Mouse (Mus musculus): ENCODE data around the gene Hoxc13. TPM values are rescaled to one million over a fixed set of nuclear protein-coding genes. Genes with fewer than 3 reads are reported as not detected.

Gene Hoxc13
- polyA plus RNA-seq, 1 experiment from 2014 or later = 0.23 TPM

GRCm38 (mm10) chr15:102967511-102968397, 46.9 kb downstream of the Hoxc13 start:
- ATAC-seq (ENCODE audit: low FRiP score, low read depth) = no peak
- Histone ChIP-seq H3K9ac (replicated peaks) (no peak overlapping the region), H3K27ac (replicated peaks) (no peak overlapping the region), H3K4me3 (no peak overlapping the region), H3K36me3 (no peaks in the 10 kb centered on the region), H3K9me3 (no peaks in the 10 kb centered on the region), H3K4me1 (0 out of 2 replicates have a peak, but pooled peaks cover 6% of the 10 kb centered on the region), H3K4me2 (replicated peaks) (no peak overlapping the region), H3K27me3 (peaks cover 97% of the 10 kb centered on the region)
- WGBS = 2% methylated on average over 34 of the region's 34 CpGs

DNA sequence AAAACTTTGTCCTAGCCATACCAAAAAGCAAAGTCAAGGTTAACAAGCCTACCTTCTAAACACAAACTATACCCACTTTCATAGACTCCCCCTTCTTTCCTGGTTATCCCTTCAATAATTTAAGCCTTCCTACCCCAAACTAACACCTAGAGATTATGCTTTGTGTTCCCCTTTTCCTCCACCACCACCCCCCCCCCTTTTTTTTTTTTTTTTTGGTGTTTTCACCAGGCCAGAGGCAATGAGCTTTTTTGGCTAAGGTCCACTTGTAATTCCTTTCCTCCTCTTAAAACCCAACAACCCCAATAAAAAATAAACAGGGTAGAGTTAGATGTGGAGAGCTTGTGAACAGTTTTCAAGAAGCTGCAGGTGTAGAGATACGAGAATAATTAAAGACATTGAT, 48.4 kb downstream of the Hoxc13 start:
- 0 out of 2 replicates have a peak, but pooled peaks cover 6% of the 10 kb centered on the region for H3K4me1 ChIP-seq
- WGBS = 26% methylated on average over 1 of the region's 1 CpGs
- H3K27me3 ChIP-seq = peaks cover 98% of the 10 kb centered on the region
- no peaks in the 10 kb centered on the region for H3K36me3 ChIP-seq
- H3K9ac ChIP-seq (replicated peaks) = no peak overlapping the region
- ATAC-seq (ENCODE audit: low FRiP score, low read depth) = no peak
- no peak overlapping the region for H3K4me2 ChIP-seq (replicated peaks)
- H3K9me3 ChIP-seq = no peaks in the 10 kb centered on the region
- no peak overlapping the region for H3K27ac ChIP-seq (replicated peaks)
- no peak overlapping the region for H3K4me3 ChIP-seq

- H3K27me3 ChIP-seq = peaks cover 98% of the 10 kb centered on the region
- H3K9me3 ChIP-seq = no peaks in the 10 kb centered on the region
- H3K9ac ChIP-seq (replicated peaks) = no peak overlapping the region
- H3K4me1 ChIP-seq = 0 out of 2 replicates have a peak, but pooled peaks cover 6% of the 10 kb centered on the region
- no peak for ATAC-seq (ENCODE audit: low FRiP score, low read depth)
- no peak overlapping the region for H3K27ac ChIP-seq (replicated peaks)
- H3K4me2 ChIP-seq (replicated peaks) = no peak overlapping the region
- WGBS = 2% methylated on average over 12 of the region's 12 CpGs
- no peak overlapping the region for H3K4me3 ChIP-seq
- H3K36me3 ChIP-seq = no peaks in the 10 kb centered on the region
Measured at GRCm38 (mm10) chr15:102970740-102971139, 49.8 kb downstream of the Hoxc13 start.

DNA sequence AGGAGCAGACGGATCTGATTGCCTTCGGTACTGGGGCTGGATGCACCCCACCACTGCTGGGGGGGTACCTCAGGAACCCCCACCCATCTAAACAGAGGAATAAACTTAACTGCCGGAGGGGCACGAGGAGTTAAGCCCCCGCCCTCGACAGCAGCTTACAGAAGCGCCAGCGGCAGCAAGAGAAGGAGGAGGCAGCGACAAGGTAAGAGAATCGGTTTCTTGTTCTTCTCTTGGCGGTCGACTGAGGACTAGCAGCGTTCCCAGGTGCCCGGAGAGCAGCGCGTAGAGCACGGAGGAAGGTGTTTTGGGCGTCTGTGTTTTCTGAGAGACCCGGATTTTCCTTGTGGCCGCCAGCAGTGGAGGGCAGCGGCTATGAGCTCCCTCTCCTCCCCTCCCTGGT, 51.4 kb downstream of the Hoxc13 start:
- H3K4me3 ChIP-seq = no peak overlapping the region
- under 1% methylated on average over 21 of the region's 21 CpGs for WGBS
- H3K9ac ChIP-seq (replicated peaks) = no peak overlapping the region

GRCm38 (mm10) chr15:102972753-102973152, 51.9 kb downstream of the Hoxc13 start:
- H3K27me3 ChIP-seq = peaks cover 98% of the 10 kb centered on the region
- H3K4me3 ChIP-seq = no peak overlapping the region
- no peak overlapping the region for H3K27ac ChIP-seq (replicated peaks)
- H3K9me3 ChIP-seq = no peaks in the 10 kb centered on the region
- H3K9ac ChIP-seq (replicated peaks) = no peak overlapping the region
- H3K4me1 ChIP-seq = no peaks in the 10 kb centered on the region
- H3K4me2 ChIP-seq (replicated peaks) = no peak overlapping the region
- WGBS = 2% methylated on average over 6 of the region's 6 CpGs
- no peak for ATAC-seq (ENCODE audit: low FRiP score, low read depth)
- no peaks in the 10 kb centered on the region for H3K36me3 ChIP-seq

More for the DNA sequence above, 51.4 kb downstream of the Hoxc13 start:
- no peaks in the 10 kb centered on the region for H3K4me1 ChIP-seq
- peaks cover 98% of the 10 kb centered on the region for H3K27me3 ChIP-seq
- no peak overlapping the region for H3K27ac ChIP-seq (replicated peaks)
- no peak overlapping the region for H3K4me2 ChIP-seq (replicated peaks)
- no peaks in the 10 kb centered on the region for H3K36me3 ChIP-seq
- no peaks in the 10 kb centered on the region for H3K9me3 ChIP-seq
- no peak for ATAC-seq (ENCODE audit: low FRiP score, low read depth)

DNA sequence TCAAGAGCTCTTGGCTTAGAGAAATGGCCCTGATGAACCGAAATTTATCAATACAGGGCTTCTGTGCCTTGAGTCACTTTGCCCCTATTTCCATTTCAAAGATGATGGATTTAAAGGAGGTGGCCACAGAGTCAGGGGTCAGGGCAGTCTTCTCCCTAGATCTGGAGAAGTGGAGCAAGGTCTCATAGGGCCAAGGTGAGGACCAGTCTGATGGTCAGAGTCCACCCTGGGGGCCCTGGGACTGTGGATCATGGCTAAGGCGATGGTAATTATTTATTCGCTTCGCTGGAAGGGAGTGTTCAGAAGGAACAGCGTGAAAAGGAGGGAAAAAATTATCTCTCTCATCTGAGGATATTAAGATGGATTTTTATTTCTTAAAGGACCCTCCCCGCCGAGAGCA, 54.1 kb downstream of the Hoxc13 start:
- Histone ChIP-seq H3K9me3 (no peaks in the 10 kb centered on the region), H3K9ac (replicated peaks) (no peak overlapping the region), H3K4me2 (replicated peaks) (no peak overlapping the region), H3K4me1 (no peaks in the 10 kb centered on the region), H3K4me3 (no peak overlapping the region), H3K36me3 (no peaks in the 10 kb centered on the region), H3K27me3 (peaks cover 99% of the 10 kb centered on the region), H3K27ac (replicated peaks) (no peak overlapping the region)
- 5% methylated on average over 7 of the region's 7 CpGs for WGBS
- no peak for ATAC-seq (ENCODE audit: low FRiP score, low read depth)

DNA sequence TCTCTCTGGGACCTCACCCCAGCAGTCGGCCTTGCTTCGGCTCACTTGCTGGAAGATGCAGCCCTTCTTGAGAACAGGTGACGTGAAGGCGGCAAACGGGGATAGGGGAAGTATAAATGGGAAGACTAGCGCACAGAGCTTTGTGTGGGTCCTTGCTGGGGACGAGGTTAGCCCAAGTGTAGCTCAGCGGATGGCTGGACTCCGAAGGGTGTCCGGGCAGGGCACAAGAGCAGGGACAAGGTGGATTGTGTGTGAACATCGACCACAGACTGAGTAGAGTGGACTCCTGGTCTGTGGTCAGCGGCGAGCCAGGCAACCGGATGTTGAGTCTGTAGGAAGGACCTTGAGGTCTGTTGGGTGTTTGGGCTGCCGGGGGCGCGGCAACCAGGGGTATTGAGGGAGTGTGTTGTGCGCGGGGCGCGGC, 54.8 kb downstream of the Hoxc13 start:
- no peaks in the 10 kb centered on the region for H3K4me1 ChIP-seq
- 2% methylated on average over 21 of the region's 21 CpGs for WGBS
- peaks cover 99% of the 10 kb centered on the region for H3K27me3 ChIP-seq
- no peaks in the 10 kb centered on the region for H3K36me3 ChIP-seq
- no peak overlapping the region for H3K9ac ChIP-seq (replicated peaks)
- H3K4me2 ChIP-seq (replicated peaks) = no peak overlapping the region
- H3K4me3 ChIP-seq = no peak overlapping the region
- ATAC-seq (ENCODE audit: low FRiP score, low read depth) = no peak
- no peak overlapping the region for H3K27ac ChIP-seq (replicated peaks)
- no peaks in the 10 kb centered on the region for H3K9me3 ChIP-seq

DNA sequence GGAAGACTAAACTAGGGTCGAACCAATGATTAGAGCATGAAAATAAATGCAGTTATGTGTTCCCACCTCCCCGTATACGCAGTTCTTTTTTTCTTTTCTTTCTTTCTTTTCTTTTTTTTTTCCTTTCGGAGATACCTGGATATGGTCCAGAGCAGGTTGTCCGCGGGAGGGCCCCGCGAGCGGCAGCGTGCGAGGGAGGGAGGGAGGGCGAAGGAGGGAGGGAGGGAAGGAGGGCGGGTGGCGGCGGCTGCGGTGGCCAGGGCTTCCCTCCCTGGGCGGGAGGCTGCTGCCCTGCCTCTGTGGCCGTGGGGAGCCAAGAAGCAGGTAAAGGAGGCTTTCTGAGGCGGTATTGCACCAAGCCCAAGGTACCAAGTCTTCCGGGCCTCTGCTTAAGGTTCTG, 55.3 kb downstream of the Hoxc13 start, which contains the start of gene Hoxc9:
Gene Hoxc9 (plus strand): TSS at position 269 of the 400 bp plus-strand sequence.
- H3K36me3 ChIP-seq = no peaks in the 10 kb centered on the region
- 2% methylated on average over 14 of the region's 20 CpGs for WGBS

DNA sequence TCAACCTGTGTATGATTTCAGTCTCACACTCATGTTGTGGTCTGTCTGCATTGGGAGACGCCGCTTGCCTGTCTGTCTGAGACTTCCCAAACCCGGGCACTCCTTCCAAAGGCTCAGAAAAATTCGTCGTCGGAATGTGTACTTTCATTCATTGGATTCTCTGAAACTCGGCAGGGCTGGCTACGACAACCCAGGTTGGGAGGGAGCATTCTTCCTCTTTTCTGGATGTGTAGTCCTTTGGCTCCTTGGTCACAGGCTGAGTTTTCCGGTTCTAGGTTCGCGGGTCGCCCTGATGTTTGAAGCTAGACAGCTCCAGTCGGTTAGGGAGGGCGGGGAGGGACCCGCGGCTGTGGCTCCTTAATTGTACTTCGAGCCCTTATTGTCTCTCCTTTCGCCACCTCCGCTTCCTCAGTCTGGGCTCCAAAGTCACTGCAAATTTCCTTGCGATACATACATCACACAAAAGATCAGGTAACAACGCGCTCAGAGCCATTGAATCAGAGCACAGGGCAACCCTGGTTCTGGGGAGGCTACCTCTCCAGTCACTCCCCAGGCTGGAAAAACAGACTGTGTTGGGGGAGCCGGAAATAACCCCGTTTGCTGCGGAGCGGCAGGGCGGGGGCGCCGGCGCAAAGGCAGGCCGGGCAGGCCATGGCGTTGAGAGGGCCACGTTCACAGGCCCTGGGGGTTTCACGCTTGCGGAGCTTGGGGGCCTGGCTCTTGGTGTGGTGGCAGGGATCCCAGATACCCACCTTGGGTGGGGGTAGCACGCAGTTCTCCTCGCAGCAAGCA, 55.9 kb downstream of the Hoxc13 start:
- no peak overlapping the region for H3K27ac ChIP-seq (replicated peaks)
- peaks cover 100% of the 10 kb centered on the region for H3K27me3 ChIP-seq
- H3K4me2 ChIP-seq (replicated peaks) = no peak overlapping the region
- no peak for ATAC-seq (ENCODE audit: low FRiP score, low read depth)
- under 1% methylated on average over 37 of the region's 37 CpGs for WGBS
- no peak overlapping the region for H3K9ac ChIP-seq (replicated peaks)
- H3K4me3 ChIP-seq = no peak overlapping the region
- peaks cover 6% of the 10 kb centered on the region for H3K4me1 ChIP-seq
- no peaks in the 10 kb centered on the region for H3K9me3 ChIP-seq
- no peaks in the 10 kb centered on the region for H3K36me3 ChIP-seq

More for the DNA sequence above, 55.3 kb downstream of the Hoxc13 start, which contains the start of gene Hoxc9:
- Histone ChIP-seq H3K9me3 (no peaks in the 10 kb centered on the region), H3K9ac (replicated peaks) (no peak within 1 kb of the TSS), H3K27ac (replicated peaks) (no peak within 1 kb of the TSS), H3K4me2 (replicated peaks) (no peak within 1 kb of the TSS), H3K27me3 (peaks cover 99% of the 10 kb centered on the region), H3K4me1 (no peaks in the 10 kb centered on the region), H3K4me3 (no peak within 1 kb of the TSS)
- ATAC-seq (ENCODE audit: low FRiP score, low read depth) = no peak

GRCm38 (mm10) chr15:102977423-102977974, 56.6 kb downstream of the Hoxc13 start:
- no peak overlapping the region for H3K4me2 ChIP-seq (replicated peaks)
- no peak for ATAC-seq (ENCODE audit: low FRiP score, low read depth)
- no peak overlapping the region for H3K4me3 ChIP-seq
- peaks cover 100% of the 10 kb centered on the region for H3K27me3 ChIP-seq
- no peaks in the 10 kb centered on the region for H3K9me3 ChIP-seq
- H3K36me3 ChIP-seq = no peaks in the 10 kb centered on the region
- H3K9ac ChIP-seq (replicated peaks) = no peak overlapping the region
- under 1% methylated on average over 15 of the region's 16 CpGs for WGBS
- H3K4me1 ChIP-seq = peaks cover 8% of the 10 kb centered on the region
- H3K27ac ChIP-seq (replicated peaks) = no peak overlapping the region

Measured in midbrain, embryonic 12.5 days (tissue).